Mouse (Mus musculus): ENCODE results near the gene Capzb. TPM values are rescaled to one million over a fixed set of nuclear protein-coding genes. Genes with fewer than 3 reads are reported as not detected.
A peak's percentile ranks its signal among the peaks of the same experiment; 100 is the strongest.

Gene Capzb
- polyA plus RNA-seq (2015; fragmentation: Nextera tagmentation; extraction: Ambion mirVana), result 364 and 370 TPM in 2 replicates

DNA sequence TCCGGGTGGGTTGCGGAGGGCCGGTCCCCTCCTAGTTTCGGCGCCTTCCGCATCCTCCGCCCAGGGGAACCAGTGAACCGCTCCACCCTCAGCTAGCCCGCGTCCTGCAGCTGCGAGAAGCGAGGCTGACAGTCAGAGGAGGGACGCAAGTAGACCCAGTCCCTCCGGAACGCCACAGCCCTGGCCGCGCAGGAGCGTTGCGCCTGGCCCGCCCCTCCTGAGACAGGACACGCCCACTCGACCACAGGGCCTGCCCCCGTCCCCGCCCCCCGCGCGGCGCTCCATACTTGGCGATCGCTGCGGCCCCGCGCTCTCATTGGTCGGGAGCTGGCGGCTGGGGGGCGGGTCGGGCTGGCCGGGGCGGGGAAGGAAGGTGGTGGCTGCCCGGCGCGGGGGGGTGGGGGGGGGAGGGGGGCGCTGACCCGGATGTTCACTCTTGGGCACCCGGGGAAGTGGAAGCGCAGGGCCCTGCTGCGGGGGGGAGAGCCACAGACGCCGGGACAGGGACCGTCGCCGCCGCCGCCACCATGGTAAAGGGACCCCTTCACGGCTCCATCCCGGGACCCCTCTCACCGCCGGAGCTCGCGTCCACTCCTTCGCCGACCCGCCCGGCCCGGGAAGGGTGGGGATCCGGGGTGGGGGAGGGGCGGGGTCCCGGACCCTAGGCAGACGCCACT, at the start of gene Capzb:
Gene Capzb, plus strand, starts transcription at position 401 of the 677 bp plus-strand sequence.
- Histone ChIP-seq H3K4me2 (peak within 1 kb of the TSS; percentile 99), H3K27me3 (no peaks in the 10 kb centered on the region), H3K4me1 (replicated peaks) (peaks cover 60% of the 10 kb centered on the region), H3K9me3 (no peaks in the 10 kb centered on the region), H3K36me3 (no peaks in the 10 kb centered on the region), H3K9ac (peak within 1 kb of the TSS; percentile 96), H3K27ac (replicated peaks) (peak within 1 kb of the TSS; percentile 93), H3K4me3 (peak within 1 kb of the TSS; percentile 82)
- peak; percentile 96 for ATAC-seq (ENCODE audit: low read depth)
- WGBS, result 1% methylated on average over 57 of the region's 69 CpGs

DNA sequence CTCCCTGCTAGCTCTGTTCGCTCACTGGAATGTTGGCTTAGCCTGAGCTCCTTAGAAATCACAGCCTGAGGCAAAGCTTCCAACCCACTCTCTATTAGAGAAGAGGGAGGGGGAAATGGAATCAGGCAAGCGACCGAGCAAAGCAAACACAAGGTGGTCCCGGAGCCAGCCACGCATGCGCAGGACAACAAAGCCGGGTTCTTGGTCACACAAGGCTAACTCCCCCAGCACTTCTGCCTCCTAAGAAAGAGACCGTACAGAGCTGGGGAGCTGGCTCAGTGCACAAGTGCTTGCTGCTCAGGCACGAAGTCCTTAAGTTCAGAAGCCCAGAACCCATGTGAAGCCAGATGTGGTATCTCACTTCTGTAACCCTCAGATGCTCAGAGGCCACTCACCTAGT, 49.7 kb upstream of the Capzb start:
- peaks cover 9% of the 10 kb centered on the region for H3K9me3 ChIP-seq
- no peak overlapping the region for H3K4me3 ChIP-seq
- 65% methylated on average over 9 of the region's 9 CpGs for WGBS
- no peak overlapping the region for H3K4me2 ChIP-seq
- H3K27me3 ChIP-seq, result no peaks in the 10 kb centered on the region
- H3K9ac ChIP-seq, result no peak overlapping the region
- H3K27ac ChIP-seq (replicated peaks), result no peak overlapping the region
- no peak for ATAC-seq (ENCODE audit: low read depth)
- H3K4me1 ChIP-seq (replicated peaks), result no peaks in the 10 kb centered on the region
- no peaks in the 10 kb centered on the region for H3K36me3 ChIP-seq

DNA sequence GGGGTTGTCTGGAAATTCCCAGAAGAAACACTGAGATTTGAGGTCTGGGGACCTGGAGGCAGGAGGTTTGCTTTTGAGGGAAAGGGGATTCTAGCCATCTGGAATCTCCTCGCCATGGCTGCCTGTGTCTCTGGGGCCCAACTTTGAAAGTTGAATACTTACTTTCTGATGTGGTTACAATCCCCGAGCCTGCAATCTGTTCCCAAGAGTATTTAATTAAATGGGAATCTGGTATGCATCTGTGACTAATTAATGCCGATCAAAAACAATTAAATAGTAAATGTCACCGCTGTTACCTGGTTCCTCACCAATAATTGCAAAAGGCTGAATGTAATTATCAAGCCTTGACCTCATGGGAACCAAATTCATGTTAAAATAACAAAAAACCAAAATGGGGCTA, 48.1 kb upstream of the Capzb start:
- no peak overlapping the region for H3K27ac ChIP-seq (replicated peaks)
- H3K4me2 ChIP-seq, result no peak overlapping the region
- H3K4me3 ChIP-seq, result no peak overlapping the region
- WGBS, result 58% methylated on average over 4 of the region's 4 CpGs
- no peak overlapping the region for H3K9ac ChIP-seq
- no peaks in the 10 kb centered on the region for H3K27me3 ChIP-seq
- no peaks in the 10 kb centered on the region for H3K4me1 ChIP-seq (replicated peaks)
- ATAC-seq (ENCODE audit: low read depth), result no peak
- H3K36me3 ChIP-seq, result no peaks in the 10 kb centered on the region
- H3K9me3 ChIP-seq, result peaks cover 19% of the 10 kb centered on the region

DNA sequence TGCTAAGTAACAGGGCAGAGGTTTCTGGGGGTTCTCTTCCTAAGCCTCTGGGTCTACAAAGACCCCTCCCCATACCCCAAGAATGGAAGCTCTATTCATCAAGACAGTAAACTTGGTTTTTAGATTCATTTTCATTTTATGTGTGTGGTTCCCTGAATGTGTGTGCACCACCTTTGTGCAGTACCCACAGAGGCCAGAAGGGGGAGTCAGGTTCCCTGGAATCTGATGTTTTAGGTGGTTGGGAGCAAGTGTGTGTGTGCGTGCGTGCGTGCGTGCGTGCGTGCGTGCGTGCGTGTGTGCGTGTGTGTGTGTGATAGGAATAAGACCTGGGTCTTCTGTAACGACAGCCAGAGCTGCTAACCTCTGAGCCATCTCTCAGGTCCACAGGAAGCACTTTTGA, 47.5 kb upstream of the Capzb start:
- 87% methylated on average over 11 of the region's 11 CpGs for WGBS
- ATAC-seq (ENCODE audit: low read depth), result no peak
- Histone ChIP-seq H3K9me3 (peaks cover 19% of the 10 kb centered on the region), H3K4me3 (no peak overlapping the region), H3K9ac (no peak overlapping the region), H3K36me3 (no peaks in the 10 kb centered on the region), H3K27me3 (no peaks in the 10 kb centered on the region), H3K4me1 (replicated peaks) (no peaks in the 10 kb centered on the region), H3K27ac (replicated peaks) (no peak overlapping the region), H3K4me2 (no peak overlapping the region)

DNA sequence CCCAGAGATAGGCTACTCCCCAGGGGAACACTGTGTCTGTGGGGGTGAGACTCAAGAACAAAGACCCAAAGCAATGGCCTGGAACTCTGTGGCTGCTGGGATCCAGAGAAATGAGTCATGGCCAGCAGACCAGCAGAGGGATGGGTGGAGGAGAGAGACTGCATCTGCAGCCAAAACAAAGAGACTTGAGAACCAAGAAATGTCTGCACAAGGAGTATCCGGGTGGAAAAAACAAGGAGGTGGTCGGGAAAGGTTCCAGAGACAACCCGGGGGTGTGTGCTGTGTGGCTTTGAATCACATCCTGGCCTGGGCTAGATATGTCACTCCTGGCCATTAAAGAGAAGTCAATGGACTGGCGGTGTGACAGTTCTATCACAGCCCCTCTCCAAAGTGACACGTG, 45.9 kb upstream of the Capzb start:
- WGBS, result 86% methylated on average over 5 of the region's 5 CpGs
- Histone ChIP-seq H3K4me2 (no peak overlapping the region), H3K4me1 (replicated peaks) (no peaks in the 10 kb centered on the region)

DNA sequence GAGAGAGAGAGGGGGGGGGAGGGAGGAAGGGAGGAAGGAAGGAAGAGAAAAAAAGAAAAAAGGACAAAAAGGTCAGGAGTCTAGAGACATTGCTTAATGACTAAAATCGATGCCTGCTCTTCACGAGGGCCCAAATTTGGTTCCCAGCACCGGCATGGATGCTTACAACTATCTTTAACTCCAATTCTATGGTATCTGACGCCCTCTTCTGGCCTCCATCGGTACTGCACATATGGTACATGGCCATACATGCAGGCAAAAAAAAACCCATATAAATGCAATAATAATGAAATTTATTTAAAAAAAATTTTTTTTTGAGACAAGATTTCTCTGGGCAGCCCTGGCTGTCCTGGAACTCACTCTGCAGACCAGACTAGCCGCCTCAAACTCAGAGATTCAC, 41.3 kb upstream of the Capzb start:
- H3K9ac ChIP-seq, result no peak overlapping the region
- no peak overlapping the region for H3K4me3 ChIP-seq
- H3K4me2 ChIP-seq, result no peak overlapping the region
- no peaks in the 10 kb centered on the region for H3K27me3 ChIP-seq
- H3K9me3 ChIP-seq, result peaks cover 19% of the 10 kb centered on the region
- no peak for ATAC-seq (ENCODE audit: low read depth)
- WGBS, result 67% methylated on average over 6 of the region's 6 CpGs
- no peaks in the 10 kb centered on the region for H3K4me1 ChIP-seq (replicated peaks)
- H3K27ac ChIP-seq (replicated peaks), result no peak overlapping the region
- no peaks in the 10 kb centered on the region for H3K36me3 ChIP-seq

More for the DNA sequence above, 45.9 kb upstream of the Capzb start:
- Histone ChIP-seq H3K36me3 (no peaks in the 10 kb centered on the region), H3K4me3 (no peak overlapping the region), H3K9me3 (peaks cover 19% of the 10 kb centered on the region), H3K9ac (no peak overlapping the region), H3K27ac (replicated peaks) (no peak overlapping the region), H3K27me3 (no peaks in the 10 kb centered on the region)
- ATAC-seq (ENCODE audit: low read depth), result no peak

DNA sequence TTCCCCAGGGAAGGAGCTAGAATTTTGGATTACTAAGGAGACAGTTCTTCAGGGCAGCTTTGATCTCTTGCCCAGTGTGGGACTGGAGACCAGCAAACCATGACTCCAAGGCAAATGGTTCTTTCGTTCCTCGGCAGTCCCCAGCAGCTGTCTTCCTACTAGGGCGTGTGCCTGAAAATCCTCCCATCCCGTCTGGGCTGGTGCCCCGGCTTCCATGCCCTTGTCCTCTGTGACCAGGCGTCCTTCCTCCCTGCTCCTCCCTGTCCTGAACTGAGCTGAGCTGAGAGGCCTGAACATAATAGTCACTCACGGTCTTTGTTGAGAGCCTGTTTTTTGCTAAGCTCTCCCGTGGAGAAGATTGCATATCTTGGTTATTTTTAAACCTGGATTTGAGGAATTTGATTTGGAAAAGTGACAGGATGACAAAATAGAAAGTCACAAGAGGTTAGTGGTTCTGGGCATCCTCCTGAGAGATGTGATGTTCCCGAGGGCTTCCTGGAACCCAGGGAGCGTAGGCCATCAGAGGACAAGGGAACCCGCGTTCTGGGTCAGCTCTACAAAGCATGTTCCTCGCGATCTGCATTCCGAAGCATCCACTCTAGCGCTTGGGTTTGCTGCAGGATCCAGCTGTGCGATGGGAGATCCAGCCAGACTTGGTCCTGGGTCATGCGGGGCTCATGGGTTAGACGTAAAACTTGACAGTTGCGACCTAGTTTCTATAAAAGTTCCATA, 38.0 kb upstream of the Capzb start:
- 77% methylated on average over 20 of the region's 20 CpGs for WGBS
- Histone ChIP-seq H3K9me3 (no peaks in the 10 kb centered on the region), H3K4me1 (replicated peaks) (no peaks in the 10 kb centered on the region), H3K4me2 (no peak overlapping the region), H3K27ac (replicated peaks) (no peak overlapping the region), H3K9ac (no peak overlapping the region), H3K4me3 (no peak overlapping the region), H3K36me3 (no peaks in the 10 kb centered on the region), H3K27me3 (no peaks in the 10 kb centered on the region)
- no peak for ATAC-seq (ENCODE audit: low read depth)

DNA sequence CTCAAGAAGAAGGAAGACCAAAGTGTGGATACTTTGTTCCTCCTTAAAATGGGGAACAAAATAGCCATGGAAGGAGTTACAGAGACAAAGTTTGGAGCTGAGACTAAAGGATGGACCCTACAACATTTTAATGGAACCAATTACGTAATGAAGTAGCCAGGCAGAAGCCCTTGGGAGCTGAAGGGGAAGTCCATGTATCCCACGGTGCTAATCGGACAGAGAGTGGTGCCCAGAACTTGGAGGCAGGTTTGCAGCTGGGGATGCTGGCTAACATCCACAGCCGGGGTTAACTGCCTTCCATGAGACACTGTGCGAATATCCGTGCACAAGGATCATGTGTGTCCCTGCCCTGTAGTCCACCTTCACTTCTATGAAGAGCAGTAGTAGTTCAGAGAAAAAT, 36.2 kb upstream of the Capzb start:
- no peak for ATAC-seq (ENCODE audit: low read depth)
- H3K9me3 ChIP-seq, result no peaks in the 10 kb centered on the region
- no peak overlapping the region for H3K4me3 ChIP-seq
- H3K4me1 ChIP-seq (replicated peaks), result no peaks in the 10 kb centered on the region
- 87% methylated on average over 6 of the region's 6 CpGs for WGBS
- H3K9ac ChIP-seq, result no peak overlapping the region
- H3K4me2 ChIP-seq, result no peak overlapping the region
- H3K27ac ChIP-seq (replicated peaks), result no peak overlapping the region
- no peaks in the 10 kb centered on the region for H3K36me3 ChIP-seq
- no peaks in the 10 kb centered on the region for H3K27me3 ChIP-seq

DNA sequence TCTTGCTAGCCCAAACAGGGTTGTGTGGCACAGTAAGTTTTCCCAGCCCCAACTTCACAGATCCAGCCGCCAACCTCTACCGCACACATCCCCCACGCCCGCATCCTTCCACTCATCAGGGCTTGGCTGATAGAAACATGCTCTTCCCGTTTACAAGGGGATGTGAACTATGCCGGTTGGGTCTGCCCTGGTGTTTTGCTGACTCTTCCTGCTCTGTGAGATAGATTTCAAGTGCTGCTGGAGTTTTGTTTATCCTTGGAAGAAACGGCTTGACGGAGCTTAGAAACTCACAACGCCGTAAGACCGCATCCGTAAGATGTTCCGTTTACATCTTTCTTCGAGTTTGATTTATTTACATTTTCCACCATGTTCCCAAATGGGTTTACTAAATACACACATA, 34.3 kb upstream of the Capzb start:
- no peak overlapping the region for H3K4me3 ChIP-seq
- no peak overlapping the region for H3K4me2 ChIP-seq
- no peak overlapping the region for H3K9ac ChIP-seq
- no peak overlapping the region for H3K27ac ChIP-seq (replicated peaks)
- H3K36me3 ChIP-seq, result no peaks in the 10 kb centered on the region
- 88% methylated on average over 14 of the region's 14 CpGs for WGBS
- no peak for ATAC-seq (ENCODE audit: low read depth)
- no peaks in the 10 kb centered on the region for H3K4me1 ChIP-seq (replicated peaks)
- no peaks in the 10 kb centered on the region for H3K27me3 ChIP-seq
- H3K9me3 ChIP-seq, result no peaks in the 10 kb centered on the region

DNA sequence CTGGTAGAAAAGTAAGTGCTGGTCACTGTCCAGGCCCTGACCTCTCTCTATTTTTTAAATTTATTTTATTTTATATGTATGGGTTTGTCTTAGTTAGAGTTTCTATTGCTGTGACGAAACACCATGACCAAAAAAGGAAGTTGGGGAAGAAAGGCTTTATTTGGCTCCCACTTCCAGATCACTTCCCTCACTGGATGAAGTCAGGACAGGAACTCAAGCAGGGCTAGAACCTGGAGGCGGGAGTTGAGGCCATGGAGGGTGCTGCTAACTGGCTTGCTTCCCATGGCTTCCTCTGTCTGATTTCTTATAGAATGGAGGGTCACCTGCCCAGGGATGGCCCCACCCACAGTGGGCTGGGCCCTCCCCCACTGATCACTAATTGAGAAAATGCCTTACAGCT, 31.6 kb upstream of the Capzb start:
- no peak overlapping the region for H3K4me2 ChIP-seq
- no peaks in the 10 kb centered on the region for H3K9me3 ChIP-seq
- H3K4me3 ChIP-seq, result no peak overlapping the region
- 85% methylated on average over 2 of the region's 2 CpGs for WGBS
- H3K36me3 ChIP-seq, result no peaks in the 10 kb centered on the region
- H3K4me1 ChIP-seq (replicated peaks), result no peaks in the 10 kb centered on the region
- ATAC-seq (ENCODE audit: low read depth), result no peak
- no peak overlapping the region for H3K27ac ChIP-seq (replicated peaks)
- no peaks in the 10 kb centered on the region for H3K27me3 ChIP-seq
- H3K9ac ChIP-seq, result no peak overlapping the region

DNA sequence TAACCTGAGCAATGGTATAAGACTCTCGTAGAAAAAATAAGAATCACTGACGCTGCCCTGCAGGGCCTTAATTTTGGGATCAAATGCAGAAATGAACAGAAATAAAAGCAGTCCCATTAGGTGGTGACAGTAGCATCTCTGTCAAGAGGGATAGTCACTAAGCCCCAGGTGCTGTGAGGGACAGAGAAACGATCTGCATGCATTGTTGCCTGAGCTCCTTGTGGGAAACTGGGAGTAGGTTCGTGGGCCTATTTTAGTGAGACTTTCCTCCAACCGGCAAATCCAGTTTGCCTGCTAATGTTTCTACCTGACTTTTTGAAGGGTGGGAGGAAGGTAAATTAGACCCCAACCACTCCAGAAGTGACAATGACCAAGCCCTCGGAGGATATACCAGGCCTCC, 28.6 kb upstream of the Capzb start:
- Histone ChIP-seq H3K27ac (replicated peaks) (no peak overlapping the region), H3K4me3 (no peak overlapping the region), H3K9ac (no peak overlapping the region), H3K9me3 (no peaks in the 10 kb centered on the region), H3K36me3 (no peaks in the 10 kb centered on the region), H3K27me3 (no peaks in the 10 kb centered on the region), H3K4me2 (no peak overlapping the region), H3K4me1 (replicated peaks) (no peaks in the 10 kb centered on the region)
- no peak for ATAC-seq (ENCODE audit: low read depth)
- 85% methylated on average over 6 of the region's 6 CpGs for WGBS

DNA sequence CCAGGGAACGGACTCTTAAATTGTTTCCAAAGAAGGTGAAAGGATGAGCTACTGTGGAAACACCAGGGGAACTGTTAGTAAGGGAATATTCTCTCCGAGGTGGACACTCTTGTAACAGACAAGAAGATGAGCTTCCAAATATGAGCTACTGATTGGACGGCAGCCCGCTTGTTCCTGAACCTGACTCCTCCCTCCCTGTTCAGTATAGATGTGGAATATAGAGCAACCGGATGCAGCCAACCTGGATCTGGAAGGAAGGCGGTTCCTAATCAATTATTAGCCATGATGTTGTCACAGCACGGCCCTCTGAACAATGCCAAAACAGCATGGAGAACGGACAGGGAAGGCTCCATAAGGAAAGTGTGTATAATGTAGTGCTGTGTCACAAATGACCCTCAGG, 27.4 kb upstream of the Capzb start:
- no peak for ATAC-seq (ENCODE audit: low read depth)
- WGBS, result 78% methylated on average over 8 of the region's 8 CpGs

DNA sequence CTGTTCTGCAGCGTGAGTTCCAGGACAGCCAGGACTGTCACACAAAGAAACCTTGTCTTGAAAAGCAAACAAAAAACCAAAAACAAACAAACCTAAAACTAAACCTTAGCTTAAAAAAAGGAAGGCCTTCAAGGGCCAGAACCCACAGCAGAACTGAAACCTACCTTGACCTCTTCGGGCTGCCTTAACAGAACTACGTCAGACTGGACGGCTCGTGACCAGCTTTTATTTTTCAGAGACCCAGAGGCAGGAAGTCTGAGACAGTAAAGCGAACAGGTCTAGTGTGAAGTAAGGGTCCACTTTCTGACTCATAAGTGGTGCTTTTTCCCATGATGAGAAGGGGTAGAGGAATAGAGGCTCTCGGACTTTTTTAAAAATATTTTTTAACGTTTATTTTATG, 26.5 kb upstream of the Capzb start:
- H3K4me2 ChIP-seq, result no peak overlapping the region
- ATAC-seq (ENCODE audit: low read depth), result no peak
- 91% methylated on average over 8 of the region's 8 CpGs for WGBS

More for the DNA sequence above, 27.4 kb upstream of the Capzb start:
- H3K27me3 ChIP-seq, result no peaks in the 10 kb centered on the region
- H3K4me2 ChIP-seq, result no peak overlapping the region
- H3K9me3 ChIP-seq, result no peaks in the 10 kb centered on the region
- no peak overlapping the region for H3K9ac ChIP-seq
- H3K36me3 ChIP-seq, result no peaks in the 10 kb centered on the region
- H3K4me1 ChIP-seq (replicated peaks), result no peaks in the 10 kb centered on the region
- H3K4me3 ChIP-seq, result no peak overlapping the region
- no peak overlapping the region for H3K27ac ChIP-seq (replicated peaks)

More for the DNA sequence above, 26.5 kb upstream of the Capzb start:
- H3K4me1 ChIP-seq (replicated peaks), result no peaks in the 10 kb centered on the region
- no peaks in the 10 kb centered on the region for H3K9me3 ChIP-seq
- no peak overlapping the region for H3K4me3 ChIP-seq
- H3K27ac ChIP-seq (replicated peaks), result no peak overlapping the region
- H3K27me3 ChIP-seq, result no peaks in the 10 kb centered on the region
- no peak overlapping the region for H3K9ac ChIP-seq
- no peaks in the 10 kb centered on the region for H3K36me3 ChIP-seq

All from neural tube, embryonic 13.5 days (tissue).